Mouse (Mus musculus): Measurements from ENCODE around the gene Hcn4.

- TF ChIP-seq CTCF (IDR thresholded peaks at IDR 0.05; ENCODE audit: extremely low read depth, insufficient read depth, insufficient read length, insufficient replicate concordance): no peak
- no peak for TF ChIP-seq POLR2A (IDR thresholded peaks at IDR 0.05; ENCODE audit: low read depth, low read length)
Measured at GRCm38 (mm10) chr9:58802294-58802693, 20.9 kb upstream of the Hcn4 start.

Measured in spleen, adult 2 months (tissue).